Mouse (Mus musculus): ENCODE measurements around the gene Prkaa1. TPM values are rescaled to one million over a fixed set of nuclear protein-coding genes. Genes with fewer than 3 reads are reported as not detected.

Prkaa1 gene
- polyA plus RNA-seq (2012; rRNA removed; ENCODE audit: low replicate concordance), result 0.62 and 0.86 TPM in 2 replicates

GRCm38 (mm10) chr15:5143361-5144020, at the start of gene Prkaa1:
Prkaa1 (plus strand) TSS chr15:5143861.

GRCm38 (mm10) chr15:5107686-5108654, 35.7 kb upstream of the Prkaa1 start, which contains the start of gene Card6:
Card6 (minus strand) TSS chr15:5108539.

GRCm38 (mm10) chr15:5116270-5117030, 27.2 kb upstream of the Prkaa1 start, which contains the start of gene Rpl37:
Rpl37 (plus strand) TSS chr15:5116645.

GRCm38 (mm10) chr15:5185366-5186292, 42.0 kb downstream of the Prkaa1 start, which contains the start of gene Ttc33:
Ttc33 (plus strand) TSS chr15:5185525.

Other genes starting within 250 kb of the Prkaa1 start
- not detected in 2 replicates for gene Mroh2b, start 245.1 kb upstream of the Prkaa1 start, polyA plus RNA-seq (2012; rRNA removed; ENCODE audit: low replicate concordance)
- 0.12 TPM in 2 replicates for gene C7, start 80.1 kb upstream of the Prkaa1 start, polyA plus RNA-seq (2012; rRNA removed; ENCODE audit: low replicate concordance)
- 0.88 and 1.1 TPM in 2 replicates for gene Card6, start 35.3 kb upstream of the Prkaa1 start, polyA plus RNA-seq (2012; rRNA removed; ENCODE audit: low replicate concordance)
- 132 and 169 TPM in 2 replicates for gene Rpl37, start 27.2 kb upstream of the Prkaa1 start, polyA plus RNA-seq (2012; rRNA removed; ENCODE audit: low replicate concordance)
- 0.55 and 0.82 TPM in 2 replicates for gene Ttc33, start 41.7 kb downstream of the Prkaa1 start, polyA plus RNA-seq (2012; rRNA removed; ENCODE audit: low replicate concordance)
- gene Ptger4, start 100.3 kb downstream of the Prkaa1 start, polyA plus RNA-seq (2012; rRNA removed; ENCODE audit: low replicate concordance), result 28.6 and 39.1 TPM in 2 replicates

Data from duodenum, adult 2 months (tissue).